Mouse (Mus musculus) Patski (cell line): Measurements from ENCODE around the gene B230118H07Rik. TPM values are rescaled to one million over a fixed set of nuclear protein-coding genes. Genes with fewer than 3 reads are reported as not detected.

Experiments
- ATAC-seq: fragments of 100-300 bp; one replicate; pipeline ENCODE4 v1.8.0; 2021
- CTCF ChIA-PET: fragments of 350-600 bp; sonication (Branson Sonifier 250); formaldehyde crosslinking; loops from one replicate; lab custom pipeline; 2022; ENCODE audit warnings: inconsistent platforms; lab: Charles Lee
- POLR2A ChIA-PET: fragments of 350-600 bp; sonication (Branson Sonifier 250); formaldehyde crosslinking; loops from one replicate; lab custom pipeline; 2022; ENCODE audit warnings: antibody characterized with exemption, inconsistent platforms; lab: Charles Lee
- DNase-seq: peaks from one replicate; pipeline ENCODE4 v3.0.0-alpha.2; 2011; ENCODE audit warnings: low read depth, low spot score
- H3K27me3 ChIP-seq: fragments of 371-371 bp; one replicate; pipeline ENCODE4 v1.5.1; 2021
- CTCF ChIP-seq: fragments of 100-300 bp; IDR thresholded peaks from one replicate; pipeline ENCODE4 v1.5.1; 2021
- in situ Hi-C: fragments of 300-500 bp; cut with MboI; formaldehyde crosslinking; loops from 3 replicates; pipeline ENCODE4 v1.11.1; 2018; ENCODE audit warnings: low pct_unique_long_range_greater_than_20kb, mixed read lengths
- polyA plus RNA-seq: library from polyadenylated mRNA; unstranded; gene quantifications from one replicate; pipeline ENCODE4 v1.2.3, GENCODE M21; 2021

Gene B230118H07Rik
- polyA plus RNA-seq, 1 experiment from 2014 or later: 42.7 TPM

GRCm38 (mm10) chr2:101639840-101640350 is 9.4 kb downstream of the B230118H07Rik start:
- DNase-seq: no peak
- POLR2A ChIA-PET: interaction anchor here (1.0 kb wide), 1 partner anchor 12 kb away, joined by 3 read pairs; no protein-coding TSS in a partner anchor
- CTCF ChIA-PET: interaction anchor here (1.2 kb wide), 1 partner anchor 8 kb away, joined by 3 read pairs; no protein-coding TSS in a partner anchor
- no peak for ATAC-seq
- TF ChIP-seq CTCF: no peak
- H3K27me3 ChIP-seq: peaks cover 53% of the 10 kb centered on the region
- in situ Hi-C loops: no loop called here

- DNase-seq: no peak
- POLR2A ChIA-PET: interaction anchor here (1.0 kb wide), 1 partner anchor 11 kb away, joined by 3 read pairs; no protein-coding TSS in a partner anchor
These were observed 10.1 kb downstream of the B230118H07Rik start for GRCm38 (mm10) chr2:101638979-101639839.

GRCm38 (mm10) chr2:101628297-101629236 is 20.8 kb downstream of the B230118H07Rik start:
- H3K27me3 ChIP-seq: peaks cover 27% of the 10 kb centered on the region
- ATAC-seq: peak; percentile 94
- ChIA-PET CTCF (interaction anchor here (0.6 to 1.4 kb wide), 2 partner anchors 15 to 59 kb away, joined by 3 read pairs; no protein-coding TSS in a partner anchor), POLR2A (interaction anchor here (0.9 to 2.3 kb wide), 2 partner anchors 8 to 11 kb away, joined by 3 to 8 read pairs; no protein-coding TSS in a partner anchor)
- in situ Hi-C loops: no loop called here
- peak; percentile 10 for TF ChIP-seq CTCF
- peak; percentile 86 for DNase-seq

More at GRCm38 (mm10) chr2:101638979-101639839, 10.1 kb downstream of the B230118H07Rik start:
- peaks cover 58% of the 10 kb centered on the region for H3K27me3 ChIP-seq
- TF ChIP-seq CTCF: no peak
- no peak for ATAC-seq
- in situ Hi-C loops: no loop called here
- CTCF ChIA-PET: interaction anchor here (1.2 kb wide), 1 partner anchor 9 kb away, joined by 3 read pairs; no protein-coding TSS in a partner anchor

- TF ChIP-seq CTCF: no peak
- in situ Hi-C loops: no loop called here
- peaks cover 16% of the 10 kb centered on the region for H3K27me3 ChIP-seq
- ChIA-PET CTCF (no interaction called here), POLR2A (no interaction called here)
- DNase-seq (no peak), ATAC-seq (no peak)
These were observed 22.1 kb downstream of the B230118H07Rik start for GRCm38 (mm10) chr2:101627227-101627626.

GRCm38 (mm10) chr2:101624526-101624925 is 24.8 kb downstream of the B230118H07Rik start, which contains the start of gene Rag2:
Rag2 (plus strand) TSS chr2:101624718.
- ChIA-PET CTCF (interaction anchor here (1.2 kb wide), 1 partner anchor 11 kb away, joined by 3 read pairs; no protein-coding TSS in a partner anchor), POLR2A (no interaction called here)
- DNase-seq: no peak
- TF ChIP-seq CTCF: no peak
- no peaks in the 10 kb centered on the region for H3K27me3 ChIP-seq
- in situ Hi-C loops: no loop called here
- no peak for ATAC-seq

- no peak for TF ChIP-seq CTCF
- DNase-seq: no peak
- no peak for ATAC-seq
These were observed 25.3 kb downstream of the B230118H07Rik start for GRCm38 (mm10) chr2:101624011-101624410.

GRCm38 (mm10) chr2:101623042-101623441 is 26.3 kb downstream of the B230118H07Rik start:
- DNase-seq (no peak), ATAC-seq (no peak)
- ChIA-PET CTCF (interaction anchor here (0.9 to 1.0 kb wide), 2 partner anchors 22 to 25 kb away, joined by 3 read pairs; no protein-coding TSS in a partner anchor), POLR2A (no interaction called here)
- no peaks in the 10 kb centered on the region for H3K27me3 ChIP-seq
- no peak for TF ChIP-seq CTCF
- in situ Hi-C loops: no loop called here

More at GRCm38 (mm10) chr2:101624011-101624410, 25.3 kb downstream of the B230118H07Rik start:
- in situ Hi-C loops: no loop called here
- ChIA-PET POLR2A (no interaction called here), CTCF (interaction anchor here (1.2 kb wide), 1 partner anchor 10 kb away, joined by 3 read pairs; no protein-coding TSS in a partner anchor)
- H3K27me3 ChIP-seq: no peaks in the 10 kb centered on the region

GRCm38 (mm10) chr2:101621611-101622010 is 27.7 kb downstream of the B230118H07Rik start:
- H3K27me3 ChIP-seq: no peaks in the 10 kb centered on the region
- DNase-seq (no peak), ATAC-seq (no peak)
- in situ Hi-C loops: no loop called here
- ChIA-PET POLR2A (no interaction called here), CTCF (no interaction called here)
- TF ChIP-seq CTCF: no peak

- no peak for TF ChIP-seq CTCF
- in situ Hi-C loops: no loop called here
- DNase-seq: no peak
- ChIA-PET POLR2A (interaction anchor here (2.0 kb wide), 1 partner anchor 8 kb away, joined by 8 read pairs; no protein-coding TSS in a partner anchor), CTCF (no interaction called here)
- no peak for ATAC-seq
- H3K27me3 ChIP-seq: no peaks in the 10 kb centered on the region
These were observed 28.4 kb downstream of the B230118H07Rik start for GRCm38 (mm10) chr2:101620899-101621298.
